9 mouse cellular contexts compared by ENCODE assay signal in the genomic region with DNA sequence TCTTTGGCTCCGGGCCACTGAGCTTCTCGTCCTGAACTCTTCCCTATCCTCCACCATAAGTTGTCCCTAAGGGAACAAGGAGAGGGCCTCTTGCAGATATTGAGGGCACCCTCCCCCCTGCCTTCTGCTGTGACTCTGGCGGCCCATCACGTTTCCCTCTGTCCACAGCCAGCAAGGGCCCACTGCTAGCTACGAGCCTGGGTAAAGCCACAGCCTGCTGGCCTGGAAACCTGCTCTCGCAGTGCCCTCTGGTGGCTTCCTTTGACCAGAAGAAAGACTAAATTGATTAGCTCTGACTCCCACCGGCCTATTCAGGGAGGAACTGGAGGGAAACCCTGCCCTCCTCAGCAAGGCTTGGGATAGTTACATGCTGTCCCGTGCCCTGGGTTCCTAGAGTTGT. TPM values are rescaled to one million over a fixed set of nuclear protein-coding genes. Genes with fewer than 3 reads are reported as not detected.
DNase-seq lines count a peak whose midpoint lies in the region; ATAC-seq lines count a peak whose summit lies in the region.
"Had no signal": no experiment of that assay in that cellular context is flagged by ENCODE, and none has a peak within 500 bp of the region (broad histone marks: within the 10 kb centered on the region; RNA-seq: fewer than 3 reads in every experiment).

No protein-coding gene starts in this region.

- no peaks in the 10 kb centered on the region for H3K9me3 ChIP-seq in forebrain, embryonic 10.5 days
- H3K9me3 ChIP-seq in forebrain, embryonic 15.5 days, result no peaks in the 10 kb centered on the region
- H3K9me3 ChIP-seq in hindbrain, embryonic 13.5 days, result no peaks in the 10 kb centered on the region

- no peaks in the 10 kb centered on the region for H3K27me3 ChIP-seq in forebrain, embryonic 10.5 days (ENCODE audit: poor library complexity, severe bottlenecking)
- no peaks in the 10 kb centered on the region for H3K27me3 ChIP-seq in forebrain, embryonic 15.5 days
- H3K27me3 ChIP-seq in hindbrain, embryonic 13.5 days, result no peaks in the 10 kb centered on the region

- WGBS in forebrain, embryonic 10.5 days, result 35% methylated on average over 8 of the region's 8 CpGs
- WGBS in forebrain, embryonic 15.5 days, result 22% methylated on average over 8 of the region's 8 CpGs
- WGBS in hindbrain, embryonic 13.5 days, result 26% methylated on average over 8 of the region's 8 CpGs

- no peaks in the 10 kb centered on the region for H3K36me3 ChIP-seq in forebrain, embryonic 10.5 days (replicated peaks)
- H3K36me3 ChIP-seq in forebrain, embryonic 15.5 days, result no peaks in the 10 kb centered on the region
- H3K36me3 ChIP-seq in hindbrain, embryonic 13.5 days, result no peaks in the 10 kb centered on the region

- H3K4me3 ChIP-seq in forebrain, embryonic 10.5 days, result no peak overlapping the region
- no peak overlapping the region for H3K4me3 ChIP-seq in forebrain, embryonic 15.5 days
- H3K4me3 ChIP-seq in hindbrain, embryonic 13.5 days, result no peak overlapping the region

- peak; percentile 48 for DNase-seq in forebrain, embryonic 10.5 days (ENCODE audit: extremely low spot score, low spot score)
- DNase-seq in c-Kit-positive CD71-negative TER-119-negative erythroid progenitor cells, embryonic 14.5 days (ENCODE audit: low read depth), result peak; percentile 23
- peak; percentile 62 for DNase-seq in forelimb bud, embryonic 11.5 days (ENCODE audit: low read depth, low spot score)
- peak; percentile 28 to 59 for DNase-seq in layer of hippocampus, postnatal 25 days (ENCODE audit: extremely low spot score in 1 of 2, low spot score in 1 of 2)
- peak; percentile 74 to 82 for DNase-seq in lung, postnatal 4 days
- DNase-seq in right cerebral cortex, postnatal 25 days, result peak; percentile 21

- H3K4me1 ChIP-seq in forebrain, embryonic 10.5 days, result no peaks in the 10 kb centered on the region
- no peaks in the 10 kb centered on the region for H3K4me1 ChIP-seq in forebrain, embryonic 15.5 days
- no peaks in the 10 kb centered on the region for H3K4me1 ChIP-seq in hindbrain, embryonic 13.5 days (replicated peaks)

- no peak overlapping the region for H3K4me2 ChIP-seq in forebrain, embryonic 15.5 days (replicated peaks)
- H3K4me2 ChIP-seq in hindbrain, embryonic 13.5 days, result no peak overlapping the region

- no peak overlapping the region for H3K27ac ChIP-seq in forebrain, embryonic 10.5 days
- H3K27ac ChIP-seq in forebrain, embryonic 15.5 days (replicated peaks), result no peak overlapping the region
- no peak overlapping the region for H3K27ac ChIP-seq in hindbrain, embryonic 13.5 days
- H3K27ac ChIP-seq: macrophage had no signal

- no peak overlapping the region for H3K9ac ChIP-seq in forebrain, embryonic 15.5 days (replicated peaks)
- no peak overlapping the region for H3K9ac ChIP-seq in hindbrain, embryonic 13.5 days

- ATAC-seq in forebrain, embryonic 15.5 days (replicated peaks), result no peak; the same call in 1 of the 2 replicates
- ATAC-seq in hindbrain, embryonic 13.5 days (ENCODE audit: low FRiP score), result 0 out of 2 replicates have a peak, but pooled peaks have one; percentile 24

RNA-seq across cellular contexts. Expression of a gene that starts 2.3 kb away (rescaled TPM):
- not detected in 2 replicates for polyA plus RNA-seq in forebrain, embryonic 10.5 days (2016; fragmentation: Nextera tagmentation; extraction: Ambion mirVana)
- polyA plus RNA-seq in forebrain, embryonic 15.5 days (2015; fragmentation: Nextera tagmentation; extraction: Ambion mirVana), result not detected in 2 replicates
- not detected in 2 replicates for polyA plus RNA-seq in hindbrain, embryonic 13.5 days (2015; fragmentation: Nextera tagmentation; extraction: Ambion mirVana)
- total RNA-seq in layer of hippocampus, postnatal 25 days (2021), result not detected
- polyA plus RNA-seq: macrophage had no signal

RNA-seq across cellular contexts. Expression of a gene that starts 19.1 kb away (rescaled TPM):
- polyA plus RNA-seq in forebrain, embryonic 10.5 days (2016; fragmentation: Nextera tagmentation; extraction: Ambion mirVana), result 0.64 and 1.0 TPM in 2 replicates
- not detected in 2 replicates for polyA plus RNA-seq in forebrain, embryonic 15.5 days (2015; fragmentation: Nextera tagmentation; extraction: Ambion mirVana)
- polyA plus RNA-seq in hindbrain, embryonic 13.5 days (2015; fragmentation: Nextera tagmentation; extraction: Ambion mirVana), result 0.14 TPM in 1 of 2 replicates, not detected in the other
- under 1 TPM in 1 of 2 experiments, not detected in 1; 0.15 TPM for total RNA-seq in layer of hippocampus, postnatal 25 days (2021)
- polyA plus RNA-seq: macrophage had no signal

RNA-seq across cellular contexts. Expression of a gene that starts 47.4 kb away (rescaled TPM):
- polyA plus RNA-seq in forebrain, embryonic 10.5 days (2016; fragmentation: Nextera tagmentation; extraction: Ambion mirVana), result not detected in 2 replicates
- 0.04 and 0.05 TPM in 2 replicates for polyA plus RNA-seq in forebrain, embryonic 15.5 days (2015; fragmentation: Nextera tagmentation; extraction: Ambion mirVana)
- polyA plus RNA-seq in hindbrain, embryonic 13.5 days (2015; fragmentation: Nextera tagmentation; extraction: Ambion mirVana), result 0.13 and 0.18 TPM in 2 replicates
- not detected for total RNA-seq in layer of hippocampus, postnatal 25 days (2021)
- polyA plus RNA-seq: macrophage had no signal

RNA-seq across cellular contexts. Expression of a gene that starts 52.4 kb away (rescaled TPM):
- not detected in 2 replicates for polyA plus RNA-seq in forebrain, embryonic 10.5 days (2016; fragmentation: Nextera tagmentation; extraction: Ambion mirVana)
- polyA plus RNA-seq in forebrain, embryonic 15.5 days (2015; fragmentation: Nextera tagmentation; extraction: Ambion mirVana), result not detected in 2 replicates
- not detected in 2 replicates for polyA plus RNA-seq in hindbrain, embryonic 13.5 days (2015; fragmentation: Nextera tagmentation; extraction: Ambion mirVana)
- not detected for total RNA-seq in layer of hippocampus, postnatal 25 days (2021)
- polyA plus RNA-seq: macrophage had no signal

Comparison
In these comparisons a context has a peak if more than half of its experiments do, and no peak if none do; other contexts are left out.
1. DNase-seq: peak in every context shown above with its lines; median percentile 78 in lung, postnatal 4 days; 62 in forelimb bud, embryonic 11.5 days; 48 in forebrain, embryonic 10.5 days; 44 in layer of hippocampus, postnatal 25 days; 23 in c-Kit-positive CD71-negative TER-119-negative erythroid progenitor cells, embryonic 14.5 days; 21 in right cerebral cortex, postnatal 25 days.